Mouse (Mus musculus) neural tube, embryonic 11.5 days (tissue): ENCODE data around the gene 1700024P04Rik. TPM values are rescaled to one million over a fixed set of nuclear protein-coding genes. Genes with fewer than 3 reads are reported as not detected.
"Not testable (repeated sequence)": the region's sequence is repeated elsewhere in the genome, so short reads cannot be mapped to it uniquely, and the experiment has no call there.

Experiments used
- ATAC-seq: fragments of 200-750 bp; cut with Nextera tagmentation; 2 replicates; pipeline ENCODE4 v1.8.0; 2017; ENCODE audit warnings: moderate number of reproducible peaks, mild to moderate bottlenecking, moderate TSS enrichment, moderate library complexity; ENCODE audit not compliant: insufficient read depth, low FRiP score, low TSS enrichment
- DNase-seq: peaks from one replicate; pipeline ENCODE4 v3.0.0-alpha.2; 2015; ENCODE audit warnings: low spot score
- H3K27ac ChIP-seq: fragments of 300-500 bp; sonication (generic); 2 replicates; pipeline ENCODE4 v1.5.1; 2014; ENCODE audit warnings: low read depth, mild to moderate bottlenecking, low read length
- H3K27me3 ChIP-seq: fragments of 300-500 bp; sonication (generic); 2 replicates; pipeline ENCODE4 v1.6.1; 2014; ENCODE audit warnings: mild to moderate bottlenecking, low read length, mixed read lengths; ENCODE audit not compliant: control insufficient read depth, insufficient read depth
- H3K36me3 ChIP-seq: fragments of 300-500 bp; sonication (generic); 2 replicates; pipeline ENCODE4 v1.6.1; 2014; ENCODE audit warnings: mild to moderate bottlenecking, low read length, moderate library complexity, mixed read lengths; ENCODE audit not compliant: control insufficient read depth, insufficient read depth
- H3K4me1 ChIP-seq: fragments of 300-500 bp; sonication (generic); 2 replicates; pipeline ENCODE4 v1.6.1; 2014; ENCODE audit warnings: low read length, mixed read lengths; ENCODE audit not compliant: control insufficient read depth, insufficient read depth
- H3K4me2 ChIP-seq: fragments of 300-500 bp; sonication (generic); 2 replicates; pipeline ENCODE4 v1.6.1; 2014; ENCODE audit warnings: low read depth, mild to moderate bottlenecking, moderate library complexity
- H3K4me3 ChIP-seq: fragments of 300-500 bp; sonication (generic); 2 replicates; pipeline ENCODE4 v1.5.1; 2014; ENCODE audit warnings: low read depth, low read length
- H3K9ac ChIP-seq: fragments of 300-500 bp; sonication (generic); 2 replicates; pipeline ENCODE4 v1.6.1; 2014; ENCODE audit warnings: mild to moderate bottlenecking, low read length
- H3K9me3 ChIP-seq: fragments of 300-500 bp; sonication (generic); 2 replicates; pipeline ENCODE4 v1.6.1; 2016; ENCODE audit warnings: low read length; ENCODE audit not compliant: control insufficient read depth
- WGBS: fragments of 180-500 bp; shearing (Covaris S2); extraction: QIAGEN DNeasy Blood & Tissue Kit; methylation state at CpG from one replicate; pipeline ENCODE4 v1.1.7; 2014; 5-methylcytosine and 5-hydroxymethylcytosine counted together
- polyA plus RNA-seq: library from polyadenylated mRNA; unstranded; fragments of >200 nt; fragmentation: Nextera tagmentation; extraction: Ambion mirVana; gene quantifications from 2 replicates; pipeline ENCODE4 v1.2.1, GENCODE M21; 2014

Gene 1700024P04Rik
- polyA plus RNA-seq, 1 experiment from 2014 or later = not detected

GRCm38 (mm10) chr13:99016696-99017095 lies 32.3 kb upstream of the 1700024P04Rik start:
- Histone ChIP-seq H3K4me3 (no peak overlapping the region), H3K4me2 (no peak overlapping the region), H3K4me1 (peaks cover 4% of the 10 kb centered on the region; the same call in 1 of the 2 replicates), H3K36me3 (no peaks in the 10 kb centered on the region), H3K9me3 (no peaks in the 10 kb centered on the region), H3K27ac (no peak overlapping the region), H3K9ac (no peak overlapping the region), H3K27me3 (no peaks in the 10 kb centered on the region)
- no peak for ATAC-seq
- 83% methylated on average over 4 of the region's 4 CpGs for WGBS
- DNase-seq = no peak

- no peaks in the 10 kb centered on the region for H3K4me1 ChIP-seq
- no peaks in the 10 kb centered on the region for H3K9me3 ChIP-seq
- H3K27ac ChIP-seq = no peak overlapping the region
- no peak overlapping the region for H3K9ac ChIP-seq
- no peaks in the 10 kb centered on the region for H3K27me3 ChIP-seq
- WGBS = 84% methylated on average over 5 of the region's 5 CpGs
- ATAC-seq (no peak), DNase-seq (no peak)
- no peak overlapping the region for H3K4me2 ChIP-seq
- H3K4me3 ChIP-seq = no peak overlapping the region
- H3K36me3 ChIP-seq = no peaks in the 10 kb centered on the region
Measured at GRCm38 (mm10) chr13:99012891-99013290, 28.5 kb upstream of the 1700024P04Rik start.

GRCm38 (mm10) chr13:99008013-99008412 lies 23.6 kb upstream of the 1700024P04Rik start:
- H3K27ac ChIP-seq = no peak overlapping the region
- no peaks in the 10 kb centered on the region for H3K27me3 ChIP-seq
- H3K4me1 ChIP-seq = no peaks in the 10 kb centered on the region
- no peak overlapping the region for H3K4me2 ChIP-seq
- WGBS = 86% methylated on average over 5 of the region's 5 CpGs
- H3K4me3 ChIP-seq = no peak overlapping the region
- no peaks in the 10 kb centered on the region for H3K36me3 ChIP-seq
- DNase-seq (no peak), ATAC-seq (no peak)
- H3K9ac ChIP-seq = no peak overlapping the region
- H3K9me3 ChIP-seq = no peaks in the 10 kb centered on the region

GRCm38 (mm10) chr13:99006389-99007099 lies 22.2 kb upstream of the 1700024P04Rik start:
- no peaks in the 10 kb centered on the region for H3K4me1 ChIP-seq
- no peak overlapping the region for H3K9ac ChIP-seq
- H3K4me2 ChIP-seq = no peak overlapping the region
- H3K36me3 ChIP-seq = no peaks in the 10 kb centered on the region
- DNase-seq = no peak
- H3K9me3 ChIP-seq = no peaks in the 10 kb centered on the region
- 97% methylated on average over 16 of the region's 17 CpGs for WGBS
- no peak for ATAC-seq
- H3K4me3 ChIP-seq = no peak overlapping the region
- H3K27ac ChIP-seq = no peak overlapping the region
- H3K27me3 ChIP-seq = no peaks in the 10 kb centered on the region

GRCm38 (mm10) chr13:99001652-99002051 lies 17.3 kb upstream of the 1700024P04Rik start:
- DNase-seq, H3K9me3 ChIP-seq, H3K4me2 ChIP-seq, H3K4me1 ChIP-seq, H3K27me3 ChIP-seq, H3K36me3 ChIP-seq, ATAC-seq, H3K9ac ChIP-seq, H3K27ac ChIP-seq, H3K4me3 ChIP-seq: not testable (repeated sequence)
- WGBS = 95% methylated on average over 2 of the region's 2 CpGs

GRCm38 (mm10) chr13:98997025-98997424 lies 12.7 kb upstream of the 1700024P04Rik start:
- ATAC-seq (no peak), DNase-seq (no peak)
- Histone ChIP-seq H3K4me3 (no peak overlapping the region), H3K36me3 (no peaks in the 10 kb centered on the region), H3K9ac (no peak overlapping the region), H3K9me3 (no peaks in the 10 kb centered on the region), H3K4me2 (no peak overlapping the region), H3K27ac (no peak overlapping the region), H3K4me1 (no peaks in the 10 kb centered on the region), H3K27me3 (no peaks in the 10 kb centered on the region)
- 68% methylated on average over 5 of the region's 5 CpGs for WGBS

GRCm38 (mm10) chr13:98977070-98977785 lies 7.1 kb downstream of the 1700024P04Rik start:
- Histone ChIP-seq H3K27me3 (no peaks in the 10 kb centered on the region), H3K27ac (no peak overlapping the region), H3K4me1 (no peaks in the 10 kb centered on the region), H3K9ac (no peak overlapping the region), H3K4me3 (no peak overlapping the region), H3K9me3 (no peaks in the 10 kb centered on the region), H3K4me2 (no peak overlapping the region), H3K36me3 (no peaks in the 10 kb centered on the region)
- 90% methylated on average over 4 of the region's 4 CpGs for WGBS
- DNase-seq (no peak), ATAC-seq (no peak)

- not testable (repeated sequence) for H3K27me3 ChIP-seq
- WGBS = 84% methylated on average over 3 of the region's 3 CpGs
Measured at GRCm38 (mm10) chr13:98976022-98976421, 8.3 kb downstream of the 1700024P04Rik start.

GRCm38 (mm10) chr13:98972090-98972489 lies 12.3 kb downstream of the 1700024P04Rik start:
- ATAC-seq (no peak), DNase-seq (no peak)
- H3K9ac ChIP-seq = no peak overlapping the region
- no peak overlapping the region for H3K4me3 ChIP-seq
- no peaks in the 10 kb centered on the region for H3K27me3 ChIP-seq
- H3K4me1 ChIP-seq = no peaks in the 10 kb centered on the region
- no peaks in the 10 kb centered on the region for H3K36me3 ChIP-seq
- WGBS = 83% methylated on average over 3 of the region's 3 CpGs
- H3K4me2 ChIP-seq = no peak overlapping the region
- no peaks in the 10 kb centered on the region for H3K9me3 ChIP-seq
- no peak overlapping the region for H3K27ac ChIP-seq

More at GRCm38 (mm10) chr13:98976022-98976421, 8.3 kb downstream of the 1700024P04Rik start:
- not testable (repeated sequence) for H3K36me3 ChIP-seq, H3K4me2 ChIP-seq, H3K9ac ChIP-seq, H3K4me3 ChIP-seq, ATAC-seq, DNase-seq, H3K9me3 ChIP-seq, H3K27ac ChIP-seq, H3K4me1 ChIP-seq
